Mouse (Mus musculus): ENCODE measurements around the gene Klc2. TPM values are rescaled to one million over a fixed set of nuclear protein-coding genes. Genes with fewer than 3 reads are reported as not detected.

Gene Klc2
- total and polyA plus RNA-seq, 3 experiments: 7.3 to 30.3 TPM; not detected in 1

DNA sequence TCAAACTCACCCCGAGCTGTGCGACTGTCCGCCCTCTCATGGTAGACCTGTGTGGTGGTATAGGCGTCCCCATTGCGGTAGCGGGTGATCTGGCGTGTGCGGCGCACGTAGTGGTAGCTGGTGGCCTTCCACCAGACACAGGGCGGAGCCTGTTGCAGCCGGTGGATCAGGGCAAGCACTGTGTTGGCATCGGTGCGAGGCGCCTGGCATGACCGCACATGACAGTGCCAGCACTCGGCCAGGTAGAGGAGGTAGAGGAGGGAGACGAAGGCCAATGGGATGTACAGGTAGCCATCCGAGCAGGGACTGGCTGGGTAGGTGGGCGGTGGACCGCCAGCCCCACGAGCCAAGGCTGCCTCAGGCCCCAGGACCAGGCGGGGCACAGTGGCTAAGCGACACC is 35.8 kb downstream of the Klc2 start:
- no peaks in the 10 kb centered on the region for H3K79me2 ChIP-seq (ENCODE audit: control insufficient read depth, insufficient read depth, low read length, poor library complexity)
- H3K36me3 ChIP-seq (ENCODE audit: control insufficient read depth in 1 of 2, insufficient read depth in 2 of 2, low read length in 2 of 2): no peaks in the 10 kb centered on the region
- H3K9me3 ChIP-seq (replicated peaks; ENCODE audit: insufficient read depth, low read length): no peaks in the 10 kb centered on the region
- TF ChIP-seq MEF2A (IDR thresholded peaks at IDR 0.05; ENCODE audit: extremely low read depth, insufficient replicate concordance, low read depth, low read length, poor library complexity, severe bottlenecking): no peak
- TF ChIP-seq KAT2A (conservative IDR thresholded peaks at IDR 0.05; ENCODE audit: low read depth, low read length): no peak
- no peak for TF ChIP-seq CHD1 (IDR thresholded peaks at IDR 0.05; ENCODE audit: low read depth, low read length)
- TF ChIP-seq ETS1 (IDR thresholded peaks at IDR 0.05; ENCODE audit: low read depth, low read length): no peak
- TF ChIP-seq MXI1 (IDR thresholded peaks at IDR 0.05; ENCODE audit: low read depth, low read length): no peak
- TF ChIP-seq NELFE (IDR thresholded peaks at IDR 0.05; ENCODE audit: low read depth, low read length): no peak
- no peak for TF ChIP-seq EP300 (IDR thresholded peaks at IDR 0.05; ENCODE audit: low read depth in 1 of 2, low read length in 2 of 2)
- no peak for TF ChIP-seq UBTF (IDR thresholded peaks at IDR 0.05; ENCODE audit: borderline replicate concordance, insufficient read depth, low read depth, low read length)
- TF ChIP-seq TCF12 (IDR thresholded peaks at IDR 0.05; ENCODE audit: low read depth, low read length): no peak
- no peak for TF ChIP-seq POLR2AphosphoS2 (IDR thresholded peaks at IDR 0.05; ENCODE audit: low read length)
- no peak for TF ChIP-seq GABPA (IDR thresholded peaks at IDR 0.05; ENCODE audit: low read depth, low read length)
- no peak for TF ChIP-seq ZKSCAN1 (IDR thresholded peaks at IDR 0.05; ENCODE audit: low read depth, low read length)
- no peak overlapping the region for H3K9ac ChIP-seq (ENCODE audit: control insufficient read depth, low read depth, low read length, poor library complexity, severe bottlenecking)
- H3K4me1 ChIP-seq (ENCODE audit: control insufficient read depth in 1 of 2, insufficient read depth in 2 of 2, low read length in 2 of 2): peaks cover 0 to 5% of the 10 kb centered on the region in 2 experiments; a peak in 1 of 4 replicates
- peaks cover 5 to 20% of the 10 kb centered on the region in 2 experiments for H3K27me3 ChIP-seq (ENCODE audit: control insufficient read depth in 1 of 2, insufficient read depth in 2 of 2, low read length in 2 of 2)
- no peak overlapping the region for H3K27ac ChIP-seq (ENCODE audit: control insufficient read depth, low read depth, low read length)
- no peak for DNase-seq (ENCODE audit: low read depth, low spot score)
- no peak overlapping the region for H3K4me3 ChIP-seq (ENCODE audit: control insufficient read depth in 1 of 2, insufficient read depth in 1 of 2, low read depth in 2 of 2, low read length in 2 of 2)

DNA sequence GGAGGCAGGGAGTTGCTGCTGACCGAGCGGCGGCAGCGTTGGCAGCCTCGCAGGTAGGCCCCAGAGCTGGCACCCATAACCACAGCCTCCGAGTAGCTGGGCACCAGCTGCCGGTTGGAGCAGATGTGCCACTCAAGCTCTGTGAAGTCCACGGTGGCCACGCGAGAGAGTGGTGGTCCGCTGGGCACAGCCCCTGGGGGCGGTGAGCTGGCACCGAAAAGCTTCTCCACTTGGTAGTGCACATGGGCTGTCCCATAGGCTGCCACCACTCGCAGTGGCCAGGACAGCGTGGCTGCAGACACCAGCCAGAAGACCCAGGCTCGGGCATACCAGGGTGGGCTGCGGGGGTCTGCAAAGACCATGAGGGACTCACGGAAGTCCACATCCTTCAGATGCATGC is 36.4 kb downstream of the Klc2 start:
- DNase-seq (ENCODE audit: low read depth, low spot score): no peak
- Histone ChIP-seq H3K4me1 (ENCODE audit: control insufficient read depth in 1 of 2, insufficient read depth in 2 of 2, low read length in 2 of 2) (no peaks in the 10 kb centered on the region), H3K36me3 (ENCODE audit: control insufficient read depth in 1 of 2, insufficient read depth in 2 of 2, low read length in 2 of 2) (no peaks in the 10 kb centered on the region), H3K27me3 (ENCODE audit: control insufficient read depth in 1 of 2, insufficient read depth in 2 of 2, low read length in 2 of 2) (peaks cover 5 to 20% of the 10 kb centered on the region in 2 experiments), H3K4me3 (ENCODE audit: control insufficient read depth in 1 of 2, insufficient read depth in 1 of 2, low read depth in 2 of 2, low read length in 2 of 2) (no peak overlapping the region), H3K27ac (ENCODE audit: control insufficient read depth, low read depth, low read length) (no peak overlapping the region), H3K79me2 (ENCODE audit: control insufficient read depth, insufficient read depth, low read length, poor library complexity) (no peaks in the 10 kb centered on the region), H3K9ac (ENCODE audit: control insufficient read depth, low read depth, low read length, poor library complexity, severe bottlenecking) (no peak overlapping the region), H3K9me3 (replicated peaks; ENCODE audit: insufficient read depth, low read length) (no peaks in the 10 kb centered on the region)
- TF ChIP-seq ETS1 (IDR thresholded peaks at IDR 0.05; ENCODE audit: low read depth, low read length) (no peak), KAT2A (conservative IDR thresholded peaks at IDR 0.05; ENCODE audit: low read depth, low read length) (no peak), TBP (IDR thresholded peaks at IDR 0.05; ENCODE audit: low read depth, low read length) (no peak), CHD1 (IDR thresholded peaks at IDR 0.05; ENCODE audit: low read depth, low read length) (no peak), USF1 (IDR thresholded peaks at IDR 0.05; ENCODE audit: low read depth, low read length) (no peak), TAL1 (IDR thresholded peaks at IDR 0.05; ENCODE audit: low read length) (no peak), POLR2AphosphoS2 (IDR thresholded peaks at IDR 0.05; ENCODE audit: low read length) (no peak), ELF1 (IDR thresholded peaks at IDR 0.05; ENCODE audit: low read depth, low read length) (no peak), JUND (IDR thresholded peaks at IDR 0.05; ENCODE audit: low read depth, low read length) (no peak), MEF2A (IDR thresholded peaks at IDR 0.05; ENCODE audit: extremely low read depth, insufficient replicate concordance, low read depth, low read length, poor library complexity, severe bottlenecking) (no peak), EP300 (IDR thresholded peaks at IDR 0.05; ENCODE audit: low read depth in 1 of 2, low read length in 2 of 2) (no peak), UBTF (IDR thresholded peaks at IDR 0.05; ENCODE audit: borderline replicate concordance, insufficient read depth, low read depth, low read length) (no peak), E2F4 (IDR thresholded peaks at IDR 0.05; ENCODE audit: borderline replicate concordance, low read depth, low read length) (no peak), MAX (IDR thresholded peaks at IDR 0.05; ENCODE audit: low read length) (no peak)

Data from MEL (cell line).